Mouse (Mus musculus) embryonic facial prominence, embryonic 14.5 days (tissue): ENCODE measurements around the gene Arl15. TPM values are rescaled to one million over a fixed set of nuclear protein-coding genes. Genes with fewer than 3 reads are reported as not detected.

Experiments
- ATAC-seq: fragments of 200-750 bp; cut with Nextera tagmentation; 2 replicates; pipeline ENCODE4 v1.8.0; 2017; ENCODE audit warnings: low read depth, moderate number of reproducible peaks, moderate TSS enrichment
- DNase-seq: peaks from one replicate; pipeline ENCODE4 v3.0.0-alpha.2; 2015; ENCODE audit warnings: low spot score
- H3K27ac ChIP-seq: fragments of 300-500 bp; sonication (generic); replicated peaks from 2 replicates; pipeline ENCODE4 v1.5.1; 2014; ENCODE audit warnings: low read depth, mild to moderate bottlenecking, low read length, moderate library complexity
- H3K27me3 ChIP-seq: fragments of 300-500 bp; sonication (generic); replicated peaks from 2 replicates; pipeline ENCODE4 v1.6.1; 2014; ENCODE audit warnings: low read length; ENCODE audit not compliant: control insufficient read depth, insufficient read depth
- H3K36me3 ChIP-seq: fragments of 300-500 bp; sonication (generic); 2 replicates; pipeline ENCODE4 v1.6.1; 2014; ENCODE audit warnings: low read length, mixed read lengths; ENCODE audit not compliant: control insufficient read depth, insufficient read depth
- H3K4me1 ChIP-seq: fragments of 300-500 bp; sonication (generic); 2 replicates; pipeline ENCODE4 v1.6.1; 2014; ENCODE audit warnings: antibody characterized with exemption, low read length; ENCODE audit not compliant: control insufficient read depth, insufficient read depth
- H3K4me2 ChIP-seq: fragments of 300-500 bp; sonication (generic); 2 replicates; pipeline ENCODE4 v1.6.1; 2014; ENCODE audit warnings: low read depth, mild to moderate bottlenecking, low read length, moderate library complexity, mixed read lengths
- H3K4me3 ChIP-seq: fragments of 300-500 bp; sonication (generic); 2 replicates; pipeline ENCODE4 v1.5.1; 2014; ENCODE audit warnings: low read depth, mild to moderate bottlenecking, low read length
- H3K9ac ChIP-seq: fragments of 300-500 bp; sonication (generic); 2 replicates; pipeline ENCODE4 v1.6.1; 2014; ENCODE audit warnings: low read depth, mild to moderate bottlenecking, low read length, moderate library complexity, mixed read lengths
- H3K9me3 ChIP-seq: fragments of 300-500 bp; sonication (generic); 2 replicates; pipeline ENCODE4 v1.6.1; 2016; ENCODE audit warnings: low read length; ENCODE audit not compliant: control insufficient read depth
- WGBS: fragments of 180-500 bp; shearing (Covaris S2); extraction: QIAGEN DNeasy Blood & Tissue Kit; methylation state at CpG from one replicate; pipeline ENCODE4 v1.1.7; 2014; 5-methylcytosine and 5-hydroxymethylcytosine counted together
- polyA plus RNA-seq: library from polyadenylated mRNA; unstranded; fragments of >200 nt; fragmentation: Nextera tagmentation; extraction: Ambion mirVana; gene quantifications from 2 replicates; pipeline ENCODE4 v1.2.1, GENCODE M21; 2014

Arl15 gene
- polyA plus RNA-seq, 1 experiment from 2014 or later = 8.2 TPM

GRCm38 (mm10) chr13:114080491-114080890, 286.2 kb downstream of the Arl15 start:
- ATAC-seq (no peak), DNase-seq (no peak)
- no peak overlapping the region for H3K4me2 ChIP-seq
- H3K4me3 ChIP-seq = no peak overlapping the region
- no peaks in the 10 kb centered on the region; the same call in 1 of the 2 replicates for H3K4me1 ChIP-seq
- no peaks in the 10 kb centered on the region for H3K9me3 ChIP-seq
- WGBS = 89% methylated on average over 8 of the region's 8 CpGs
- no peaks in the 10 kb centered on the region for H3K36me3 ChIP-seq
- no peak overlapping the region for H3K9ac ChIP-seq
- H3K27ac ChIP-seq = no peak overlapping the region
- no peaks in the 10 kb centered on the region for H3K27me3 ChIP-seq

GRCm38 (mm10) chr13:114083570-114084138, 289.3 kb downstream of the Arl15 start:
- WGBS = 79% methylated on average over 3 of the region's 3 CpGs

GRCm38 (mm10) chr13:114085442-114085841, 291.1 kb downstream of the Arl15 start:
- ATAC-seq (no peak), DNase-seq (no peak)
- Histone ChIP-seq H3K9ac (no peak overlapping the region), H3K36me3 (no peaks in the 10 kb centered on the region), H3K9me3 (no peaks in the 10 kb centered on the region), H3K27ac (no peak overlapping the region), H3K4me2 (no peak overlapping the region), H3K27me3 (no peaks in the 10 kb centered on the region), H3K4me3 (no peak overlapping the region), H3K4me1 (no peaks in the 10 kb centered on the region)
- WGBS = 80% methylated on average over 8 of the region's 8 CpGs

More at GRCm38 (mm10) chr13:114083570-114084138, 289.3 kb downstream of the Arl15 start:
- DNase-seq = no peak
- Histone ChIP-seq H3K27me3 (no peaks in the 10 kb centered on the region), H3K4me1 (no peaks in the 10 kb centered on the region), H3K4me3 (no peak overlapping the region), H3K27ac (no peak overlapping the region), H3K4me2 (no peak overlapping the region), H3K9me3 (no peaks in the 10 kb centered on the region), H3K9ac (no peak overlapping the region), H3K36me3 (no peaks in the 10 kb centered on the region)
- ATAC-seq = no peak

GRCm38 (mm10) chr13:114086325-114086724, 292.0 kb downstream of the Arl15 start:
- H3K27ac ChIP-seq = no peak overlapping the region
- no peaks in the 10 kb centered on the region for H3K9me3 ChIP-seq
- WGBS = 72% methylated on average over 5 of the region's 5 CpGs
- no peaks in the 10 kb centered on the region; the same call in 1 of the 2 replicates for H3K36me3 ChIP-seq
- no peaks in the 10 kb centered on the region for H3K4me1 ChIP-seq
- H3K4me2 ChIP-seq = no peak overlapping the region
- no peak overlapping the region for H3K4me3 ChIP-seq
- no peaks in the 10 kb centered on the region for H3K27me3 ChIP-seq
- no peak for DNase-seq
- ATAC-seq = no peak
- H3K9ac ChIP-seq = no peak overlapping the region

- H3K4me2 ChIP-seq = no peak overlapping the region
- H3K4me1 ChIP-seq = no peaks in the 10 kb centered on the region
- H3K9ac ChIP-seq = no peak overlapping the region
- DNase-seq = no peak
- H3K27me3 ChIP-seq = no peaks in the 10 kb centered on the region
- no peaks in the 10 kb centered on the region for H3K9me3 ChIP-seq
- ATAC-seq = no peak
- 92% methylated on average over 5 of the region's 5 CpGs for WGBS
- no peak overlapping the region for H3K27ac ChIP-seq
- H3K36me3 ChIP-seq = no peaks in the 10 kb centered on the region; the same call in 1 of the 2 replicates
- H3K4me3 ChIP-seq = no peak overlapping the region
Measured at GRCm38 (mm10) chr13:114086801-114087200, 292.5 kb downstream of the Arl15 start.

- WGBS = 88% methylated on average over 10 of the region's 10 CpGs
- DNase-seq (no peak), ATAC-seq (no peak)
- H3K4me3 ChIP-seq = no peak overlapping the region
- no peak overlapping the region for H3K27ac ChIP-seq
- H3K4me2 ChIP-seq = no peak overlapping the region
- H3K9ac ChIP-seq = no peak overlapping the region
- no peaks in the 10 kb centered on the region for H3K4me1 ChIP-seq
- no peaks in the 10 kb centered on the region for H3K27me3 ChIP-seq
- H3K36me3 ChIP-seq = no peaks in the 10 kb centered on the region; the same call in 1 of the 2 replicates
- H3K9me3 ChIP-seq = no peaks in the 10 kb centered on the region
Measured at GRCm38 (mm10) chr13:114087696-114088465, 293.6 kb downstream of the Arl15 start.

- DNase-seq (no peak), ATAC-seq (no peak)
- Histone ChIP-seq H3K27ac (no peak overlapping the region), H3K4me2 (no peak overlapping the region), H3K36me3 (no peaks in the 10 kb centered on the region; the same call in 1 of the 2 replicates), H3K4me1 (no peaks in the 10 kb centered on the region), H3K27me3 (no peaks in the 10 kb centered on the region), H3K4me3 (no peak overlapping the region), H3K9ac (no peak overlapping the region), H3K9me3 (no peaks in the 10 kb centered on the region)
- WGBS = 80% methylated on average over 6 of the region's 6 CpGs
Measured at GRCm38 (mm10) chr13:114090786-114091185, 296.5 kb downstream of the Arl15 start.

GRCm38 (mm10) chr13:114091231-114091630, 296.9 kb downstream of the Arl15 start:
- Histone ChIP-seq H3K9ac (no peak overlapping the region), H3K4me2 (no peak overlapping the region), H3K9me3 (no peaks in the 10 kb centered on the region), H3K4me3 (no peak overlapping the region), H3K27me3 (no peaks in the 10 kb centered on the region), H3K27ac (no peak overlapping the region), H3K36me3 (no peaks in the 10 kb centered on the region; the same call in 1 of the 2 replicates), H3K4me1 (no peaks in the 10 kb centered on the region)
- ATAC-seq (no peak), DNase-seq (no peak)
- WGBS = 39% methylated on average over 9 of the region's 9 CpGs
